ENCODE assay signal across 9 mouse cellular contexts in genomic region chr7:44604619-44605018, GRCm38 (mm10). TPM values are rescaled to one million over a fixed set of nuclear protein-coding genes. Genes with fewer than 3 reads are reported as not detected.
DNase-seq lines count a peak whose midpoint lies in the region; ATAC-seq lines count a peak whose summit lies in the region.
"Had no signal": no experiment of that assay in that cellular context is flagged by ENCODE, and none has a peak within 500 bp of the region (broad histone marks: within the 10 kb centered on the region; RNA-seq: fewer than 3 reads in every experiment).

No protein-coding gene starts in this region.

- DNase-seq in heart, embryonic 10.5 days (ENCODE audit: low spot score) = no peak
- no peak for DNase-seq in heart, postnatal 10 days
- DNase-seq in ZHBTc4 (ENCODE audit: low read depth, low spot score) = peak; percentile 80
- no peak for DNase-seq in layer of hippocampus, adult 8-10 months (ENCODE audit: low spot score in 2 of 2)
- no peak for DNase-seq in layer of hippocampus, adult 9-11 months
- no peak for DNase-seq in thymus, adult 18-20 months

- no peaks in the 10 kb centered on the region for H3K36me3 ChIP-seq in heart, embryonic 10.5 days
- no peaks in the 10 kb centered on the region for H3K36me3 ChIP-seq in hindbrain, embryonic 15.5 days
- no peaks in the 10 kb centered on the region for H3K36me3 ChIP-seq in midbrain, embryonic 12.5 days

- H3K4me2 ChIP-seq in hindbrain, embryonic 15.5 days = peak overlapping the region; percentile 58
- H3K4me2 ChIP-seq in midbrain, embryonic 12.5 days (replicated peaks) = peak overlapping the region; percentile 52

- intact Hi-C loops in heart, postnatal 10 days (cut with DNase I) = no loop called here

- 0 out of 2 replicates have a peak overlapping the region, but pooled peaks have one; percentile 21 for H3K9ac ChIP-seq in hindbrain, embryonic 15.5 days
- 0 out of 2 replicates have a peak overlapping the region, but pooled peaks have one; percentile 24 for H3K9ac ChIP-seq in midbrain, embryonic 12.5 days (replicated peaks)

- peaks cover 92% of the 10 kb centered on the region for H3K27me3 ChIP-seq in heart, embryonic 10.5 days (ENCODE audit: insufficient read depth, poor library complexity, severe bottlenecking)
- H3K27me3 ChIP-seq in hindbrain, embryonic 15.5 days = peaks cover 40% of the 10 kb centered on the region
- peaks cover 78% of the 10 kb centered on the region for H3K27me3 ChIP-seq in midbrain, embryonic 12.5 days

- peak overlapping the region; percentile 55 for H3K4me3 ChIP-seq in heart, embryonic 10.5 days
- H3K4me3 ChIP-seq in hindbrain, embryonic 15.5 days = peak overlapping the region; percentile 31
- H3K4me3 ChIP-seq in midbrain, embryonic 12.5 days = peak overlapping the region; percentile 31
- H3K4me3 ChIP-seq: left cerebral cortex, adult 2 months had no signal

- peak overlapping the region; percentile 42; the same call in 1 of the 2 replicates for H3K27ac ChIP-seq in heart, embryonic 10.5 days
- no peak overlapping the region for H3K27ac ChIP-seq in hindbrain, embryonic 15.5 days (replicated peaks)
- H3K27ac ChIP-seq in midbrain, embryonic 12.5 days (replicated peaks) = no peak overlapping the region
- H3K27ac ChIP-seq: left cerebral cortex, adult 2 months had no signal

- WGBS in heart, embryonic 10.5 days = 5% methylated on average over 8 of the region's 8 CpGs
- WGBS in hindbrain, embryonic 15.5 days = 1% methylated on average over 8 of the region's 8 CpGs
- WGBS in midbrain, embryonic 12.5 days = 1% methylated on average over 8 of the region's 8 CpGs

- no peaks in the 10 kb centered on the region for H3K9me3 ChIP-seq in heart, embryonic 10.5 days
- 0 out of 2 replicates have a peak, but pooled peaks cover 7% of the 10 kb centered on the region for H3K9me3 ChIP-seq in hindbrain, embryonic 15.5 days
- 0 out of 2 replicates have a peak, but pooled peaks cover 3% of the 10 kb centered on the region for H3K9me3 ChIP-seq in midbrain, embryonic 12.5 days

- H3K4me1 ChIP-seq in heart, embryonic 10.5 days = peaks cover 21% of the 10 kb centered on the region
- peaks cover 24% of the 10 kb centered on the region for H3K4me1 ChIP-seq in hindbrain, embryonic 15.5 days (replicated peaks)
- peaks cover 35% of the 10 kb centered on the region for H3K4me1 ChIP-seq in midbrain, embryonic 12.5 days

- ATAC-seq in hindbrain, embryonic 15.5 days (ENCODE audit: low FRiP score, low read depth) = no peak
- ATAC-seq in midbrain, embryonic 12.5 days (ENCODE audit: low FRiP score, low read depth) = 0 out of 2 replicates have a peak, but pooled peaks have one; percentile 5

RNA-seq across cellular contexts. Expression of gene Kcnc3, which starts 14.2 kb away (rescaled TPM):
- 0.02 and 0.24 TPM in 2 replicates for polyA plus RNA-seq in heart, embryonic 10.5 days (2016; fragmentation: Nextera tagmentation; extraction: Ambion mirVana)
- total RNA-seq in heart, postnatal 10 days (2021) = under 1 TPM; 0.35 to 0.36 TPM
- polyA plus RNA-seq in hindbrain, embryonic 15.5 days (2015; fragmentation: Nextera tagmentation; extraction: Ambion mirVana) = 6.7 and 6.8 TPM in 2 replicates
- polyA plus RNA-seq in midbrain, embryonic 12.5 days (2016; fragmentation: Nextera tagmentation; extraction: Ambion mirVana) = 2.3 and 2.6 TPM in 2 replicates
- total RNA-seq in layer of hippocampus, adult 8-10 months (2022) = 100 to 1,000 TPM; 133 to 157 (median 145) TPM

RNA-seq across cellular contexts. Expression of gene Napsa, which starts 32.4 kb away (rescaled TPM):
- 0.64 TPM in 1 of 2 replicates, not detected in the other for polyA plus RNA-seq in heart, embryonic 10.5 days (2016; fragmentation: Nextera tagmentation; extraction: Ambion mirVana)
- total RNA-seq in heart, postnatal 10 days (2021) = 1 to 10 TPM in 1 of 2 experiments, under 1 TPM in 1; 0.43 to 1.4 TPM
- 2.1 and 2.2 TPM in 2 replicates for polyA plus RNA-seq in hindbrain, embryonic 15.5 days (2015; fragmentation: Nextera tagmentation; extraction: Ambion mirVana)
- 0.45 and 0.60 TPM in 2 replicates for polyA plus RNA-seq in midbrain, embryonic 12.5 days (2016; fragmentation: Nextera tagmentation; extraction: Ambion mirVana)
- under 1 TPM in 1 of 4 experiments, not detected in 3; 0.65 TPM for total RNA-seq in layer of hippocampus, adult 8-10 months (2022)

RNA-seq across cellular contexts. Expression of gene Nr1h2, which starts 50.9 kb away (rescaled TPM):
- polyA plus RNA-seq in heart, embryonic 10.5 days (2016; fragmentation: Nextera tagmentation; extraction: Ambion mirVana) = 59.9 and 65.3 TPM in 2 replicates
- 10 to 100 TPM; 45.1 to 49.0 TPM for total RNA-seq in heart, postnatal 10 days (2021)
- 60.3 and 70.4 TPM in 2 replicates for polyA plus RNA-seq in hindbrain, embryonic 15.5 days (2015; fragmentation: Nextera tagmentation; extraction: Ambion mirVana)
- polyA plus RNA-seq in midbrain, embryonic 12.5 days (2016; fragmentation: Nextera tagmentation; extraction: Ambion mirVana) = 78.2 and 80.3 TPM in 2 replicates
- total RNA-seq in layer of hippocampus, adult 8-10 months (2022) = 10 to 100 TPM; 57.2 to 67.9 (median 61.1) TPM

RNA-seq across cellular contexts. Expression of gene Pold1, which starts 56.0 kb away (rescaled TPM):
- 96.8 and 101 TPM in 2 replicates for polyA plus RNA-seq in heart, embryonic 10.5 days (2016; fragmentation: Nextera tagmentation; extraction: Ambion mirVana)
- total RNA-seq in heart, postnatal 10 days (2021) = 10 to 100 TPM; 18.7 to 24.5 TPM
- 27.5 and 29.4 TPM in 2 replicates for polyA plus RNA-seq in hindbrain, embryonic 15.5 days (2015; fragmentation: Nextera tagmentation; extraction: Ambion mirVana)
- 94.1 and 96.0 TPM in 2 replicates for polyA plus RNA-seq in midbrain, embryonic 12.5 days (2016; fragmentation: Nextera tagmentation; extraction: Ambion mirVana)
- total RNA-seq in layer of hippocampus, adult 8-10 months (2022) = 10 to 100 TPM in 2 of 4 experiments, 1 to 10 TPM in 2; 8.2 to 11.5 (median 10.2) TPM
